Mouse (Mus musculus): ENCODE data around the gene Macrod1.

Macrod1 gene

DNA sequence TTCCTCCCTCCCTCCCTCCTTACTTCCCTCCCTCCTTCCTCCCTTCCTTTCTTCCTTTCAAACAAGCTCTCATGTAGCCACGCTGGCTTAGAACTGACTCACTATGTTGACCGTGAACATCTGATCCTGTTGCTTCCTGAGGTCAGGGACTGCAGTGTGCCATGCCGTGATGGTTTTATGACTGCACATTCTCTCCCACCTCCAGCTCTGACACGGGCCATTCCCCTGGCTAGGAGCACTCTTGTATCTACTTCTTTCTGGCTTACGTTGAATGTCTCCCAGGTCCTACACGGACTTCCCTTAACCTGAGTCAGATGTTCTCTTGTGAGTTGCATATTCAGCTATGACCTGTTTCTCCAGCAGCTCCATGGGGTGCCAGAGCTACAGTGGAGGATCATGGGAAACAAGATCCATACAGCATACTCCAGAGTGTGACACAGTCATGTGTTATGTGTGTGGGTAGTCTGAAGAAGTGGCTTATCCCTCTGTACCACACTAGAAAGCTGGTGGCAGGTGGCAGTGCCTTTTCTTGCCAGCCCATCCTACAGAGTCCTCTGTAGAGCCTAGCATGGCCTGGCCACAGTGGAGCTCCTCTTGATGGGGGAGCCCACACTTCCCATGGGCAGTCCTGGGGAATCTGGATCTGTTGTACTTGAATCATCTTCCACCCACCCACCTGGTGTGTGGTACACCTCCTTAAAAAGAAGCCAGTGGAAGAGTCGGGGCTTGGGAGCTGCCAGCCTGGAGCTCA lies 25.1 kb downstream of the Macrod1 start:
- no peak for DNase-seq (ENCODE audit: extremely low spot score, low read depth, low spot score)

- DNase-seq (ENCODE audit: extremely low spot score, low read depth, low spot score): no peak
Measured at GRCm38 (mm10) chr19:7083035-7083794, 26.6 kb downstream of the Macrod1 start.

GRCm38 (mm10) chr19:7084734-7085133 lies 28.1 kb downstream of the Macrod1 start:
- DNase-seq (ENCODE audit: extremely low spot score, low read depth, low spot score): no peak

DNA sequence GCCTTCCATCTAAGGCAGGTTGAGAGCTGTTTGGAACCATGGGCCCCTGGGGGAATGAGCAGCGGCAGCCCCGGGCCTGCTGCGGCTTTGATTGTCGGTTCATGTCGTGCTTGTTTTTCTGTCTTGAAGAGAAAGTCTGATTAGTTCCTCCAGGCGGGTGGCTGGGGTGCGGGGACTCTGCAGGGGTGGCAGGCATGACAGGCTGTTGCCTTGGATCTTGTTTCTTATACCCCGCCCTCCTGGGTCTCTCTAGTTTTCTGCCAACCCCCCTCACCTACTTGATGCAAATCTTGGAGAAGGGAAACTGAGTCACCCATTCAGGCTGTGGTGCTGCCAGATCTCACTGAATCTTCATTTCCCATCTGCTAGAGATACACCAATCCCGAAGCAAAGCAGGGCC lies 31.9 kb downstream of the Macrod1 start:
- no peak for DNase-seq (ENCODE audit: extremely low spot score, low read depth, low spot score)

GRCm38 (mm10) chr19:7089050-7089449 lies 32.4 kb downstream of the Macrod1 start:
- no peak for DNase-seq (ENCODE audit: extremely low spot score, low read depth, low spot score)

DNA sequence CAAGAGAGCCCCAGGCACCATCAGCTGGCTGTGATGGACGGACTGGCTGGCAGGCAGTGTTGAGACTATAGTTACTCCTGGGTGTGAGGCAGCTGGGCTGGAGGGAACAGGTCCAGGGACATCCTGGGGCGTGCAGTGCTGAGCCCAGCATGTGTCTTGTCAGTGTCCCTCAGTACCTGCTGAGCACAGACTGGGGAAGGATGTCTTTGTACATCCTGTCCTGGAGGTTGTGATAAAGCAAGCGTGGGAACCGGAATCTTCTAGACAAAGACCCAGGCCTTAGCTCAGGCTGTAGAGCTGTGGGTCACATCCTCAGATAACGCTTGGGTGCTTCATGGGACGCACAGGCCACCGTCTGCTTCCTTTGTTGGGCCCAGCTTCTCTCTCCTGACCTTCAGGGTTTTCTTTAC lies 33.2 kb downstream of the Macrod1 start:
- no peak for DNase-seq (ENCODE audit: extremely low spot score, low read depth, low spot score)

- no peak for DNase-seq (ENCODE audit: extremely low spot score, low read depth, low spot score)
Measured at GRCm38 (mm10) chr19:7090369-7091064, 33.9 kb downstream of the Macrod1 start.

- no peak for DNase-seq (ENCODE audit: extremely low spot score, low read depth, low spot score)
Measured at GRCm38 (mm10) chr19:7091448-7092050, 34.9 kb downstream of the Macrod1 start.

GRCm38 (mm10) chr19:7092756-7093155 lies 36.1 kb downstream of the Macrod1 start:
- no peak for DNase-seq (ENCODE audit: extremely low spot score, low read depth, low spot score)

DNA sequence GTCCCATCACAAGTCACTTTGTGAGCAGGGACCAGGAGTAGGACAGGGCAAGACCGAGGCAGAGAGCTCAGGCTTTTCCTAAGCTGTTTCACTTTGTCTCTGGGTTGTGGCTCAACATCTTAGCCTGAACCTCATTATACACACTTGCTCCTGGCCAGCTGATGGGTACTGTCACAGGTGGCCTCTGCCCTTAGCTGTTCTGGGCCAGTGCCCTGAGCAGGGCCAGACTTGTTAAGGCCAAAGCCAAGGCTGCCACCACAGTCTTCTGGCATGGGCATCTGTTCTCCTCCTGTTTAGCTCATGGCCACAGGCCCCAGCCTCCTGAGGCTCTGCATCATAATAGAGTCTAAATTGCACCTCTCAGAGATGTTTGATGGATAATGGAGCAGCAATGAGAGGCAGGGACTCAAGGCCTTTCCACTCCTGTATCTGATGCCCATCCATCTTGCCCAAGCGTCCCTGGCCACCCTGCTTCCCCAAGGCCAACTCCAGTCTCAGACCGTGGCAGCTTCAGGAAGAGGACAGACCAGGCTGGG lies 43.1 kb downstream of the Macrod1 start:
- DNase-seq (ENCODE audit: extremely low spot score, low read depth, low spot score): no peak

DNA sequence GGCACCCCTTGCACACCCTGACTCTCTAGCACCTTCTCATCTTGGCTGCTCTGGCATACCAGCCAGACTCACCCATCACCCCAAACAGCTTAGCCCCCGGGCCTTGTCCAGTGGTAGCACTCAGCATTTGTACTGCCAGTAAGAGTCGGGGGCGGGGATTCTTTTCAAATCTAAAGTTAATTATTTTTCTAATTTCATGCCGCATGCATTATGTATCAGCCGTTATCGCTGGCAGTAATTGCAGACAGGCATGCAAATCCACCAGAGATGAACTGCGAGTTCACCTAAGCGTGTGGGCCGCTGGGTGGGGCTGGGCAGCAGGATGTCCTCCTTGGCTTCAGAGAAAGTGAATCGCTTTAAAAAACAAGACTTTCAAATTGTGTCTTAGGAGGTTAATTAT lies 45.4 kb downstream of the Macrod1 start:
- no peak for DNase-seq (ENCODE audit: extremely low spot score, low read depth, low spot score)

GRCm38 (mm10) chr19:7103349-7103992 lies 46.9 kb downstream of the Macrod1 start:
- no peak for DNase-seq (ENCODE audit: extremely low spot score, low read depth, low spot score)

DNA sequence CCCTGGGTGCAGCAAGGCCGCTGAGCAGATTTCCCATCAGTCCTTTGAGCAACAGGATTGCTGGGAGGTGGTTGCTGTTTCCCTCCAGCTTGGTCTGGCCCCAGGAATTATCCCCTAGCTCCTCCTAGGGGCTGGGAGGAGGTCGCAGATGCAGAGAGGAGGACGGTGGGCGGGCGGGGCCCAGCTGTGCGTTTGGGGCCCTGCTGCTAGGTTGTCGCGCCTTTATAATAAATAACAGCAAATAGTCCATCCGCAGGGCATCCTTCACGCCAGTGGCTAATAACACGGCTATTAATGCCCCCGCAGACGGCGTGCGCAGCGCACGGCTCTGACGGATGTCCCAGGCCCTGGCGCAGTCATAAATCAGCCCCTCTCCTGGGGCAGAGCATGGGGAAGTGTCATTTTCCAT lies 47.4 kb downstream of the Macrod1 start:
- no peak for DNase-seq (ENCODE audit: extremely low spot score, low read depth, low spot score)

- DNase-seq (ENCODE audit: extremely low spot score, low read depth, low spot score): no peak
Measured at GRCm38 (mm10) chr19:7105544-7105943, 48.9 kb downstream of the Macrod1 start, which contains the start of gene Flrt1. Gene Flrt1 (minus strand): TSS chr19:7105729.

DNA sequence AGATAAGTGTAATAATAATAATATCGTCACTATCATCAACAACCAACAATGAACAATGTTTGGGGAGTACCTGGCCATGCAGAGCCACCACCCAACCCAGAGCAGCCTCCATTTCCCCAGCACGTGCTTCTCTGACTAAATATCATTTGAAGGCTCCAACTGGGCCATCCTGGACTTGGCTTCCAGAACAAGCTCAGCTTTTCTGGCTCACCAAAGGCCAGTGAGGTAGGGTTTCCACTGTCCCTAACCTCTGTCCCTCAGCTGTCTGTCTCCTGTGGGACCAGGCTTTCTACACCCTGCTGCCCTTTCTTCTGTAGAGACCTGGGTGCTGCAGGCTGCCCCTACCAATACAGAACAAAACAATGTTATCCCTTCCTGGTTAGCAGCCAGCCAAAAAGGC lies 50.0 kb downstream of the Macrod1 start:
- no peak for DNase-seq (ENCODE audit: extremely low spot score, low read depth, low spot score)

- DNase-seq (ENCODE audit: extremely low spot score, low read depth, low spot score): no peak
Measured at GRCm38 (mm10) chr19:7107174-7107573, 50.6 kb downstream of the Macrod1 start.

- DNase-seq (ENCODE audit: extremely low spot score, low read depth, low spot score): no peak
Measured at GRCm38 (mm10) chr19:7108114-7108905, 51.7 kb downstream of the Macrod1 start.

DNA sequence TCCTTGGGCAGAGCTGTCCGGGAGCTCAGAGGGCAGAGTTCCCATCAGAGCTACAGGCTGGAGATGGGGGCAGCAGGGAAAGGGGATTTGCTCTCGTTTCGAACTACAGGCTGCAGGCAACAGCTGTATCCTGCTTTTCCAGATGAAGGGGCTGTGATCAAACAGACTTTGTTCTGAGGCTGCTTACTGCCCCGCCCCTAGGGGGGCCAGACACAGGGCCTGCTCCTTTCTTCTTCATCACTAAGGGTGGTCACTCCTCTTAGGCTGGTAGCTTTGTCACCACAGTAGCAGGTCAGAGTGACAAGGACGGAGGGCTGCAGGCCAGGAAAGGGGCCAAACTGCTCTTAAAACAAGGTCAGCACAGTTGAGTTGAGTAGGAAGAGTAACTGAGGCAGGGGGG lies 53.5 kb downstream of the Macrod1 start:
- no peak for DNase-seq (ENCODE audit: extremely low spot score, low read depth, low spot score)

DNA sequence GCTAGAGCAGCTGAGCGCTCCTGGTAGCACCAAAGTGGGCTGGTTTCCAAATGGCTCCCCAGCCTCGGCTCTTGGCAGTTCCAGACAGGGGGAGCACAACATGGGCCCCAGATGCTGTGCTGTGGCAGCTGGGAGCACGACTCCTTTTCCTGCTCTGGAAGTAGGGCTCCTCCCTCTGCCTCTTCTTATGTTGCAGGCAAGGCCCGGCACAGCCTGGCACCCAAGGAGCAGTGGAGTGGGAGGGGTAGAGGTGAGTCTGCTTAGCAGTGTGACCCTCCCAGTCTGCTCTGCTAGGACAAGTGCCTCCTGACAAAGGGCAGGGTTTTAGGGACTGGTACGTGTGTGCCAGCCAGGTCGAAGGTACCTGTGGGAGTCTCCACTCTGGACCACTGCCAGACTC lies 54.3 kb downstream of the Macrod1 start:
- no peak for DNase-seq (ENCODE audit: extremely low spot score, low read depth, low spot score)

DNA sequence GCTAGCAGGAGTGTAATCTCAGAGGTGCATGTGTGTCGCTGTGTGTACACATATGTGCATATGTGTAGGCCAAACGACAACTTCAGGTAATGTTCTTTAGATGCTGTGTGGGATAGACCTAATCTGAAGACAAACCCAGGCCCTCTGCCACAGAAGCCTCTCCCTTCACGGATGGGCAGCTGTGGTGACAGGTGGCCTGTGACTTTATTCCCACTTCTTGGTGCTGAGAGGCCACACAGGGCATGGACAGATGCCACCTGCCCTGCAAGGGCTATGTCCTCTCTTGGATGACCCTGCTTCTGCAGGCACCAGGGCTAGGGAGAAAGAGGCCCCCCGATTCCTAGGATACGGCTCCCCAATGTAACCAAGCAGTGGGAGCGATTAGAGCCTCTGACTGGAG lies 54.7 kb downstream of the Macrod1 start:
- DNase-seq (ENCODE audit: extremely low spot score, low read depth, low spot score): no peak

Data from hindlimb bud, embryonic 11.5 days (tissue).